Comparison of ENCODE assay signal across 21 mouse cellular contexts in genomic region chr6:136044461-136044860, GRCm38 (mm10).
DNase-seq lines count a peak whose midpoint lies in the region; ATAC-seq and TF ChIP-seq lines count a peak whose summit lies in the region.
"Had no signal": no experiment of that assay in that cellular context is flagged by ENCODE, and none has a peak within 500 bp of the region (broad histone marks: within the 10 kb centered on the region; RNA-seq: fewer than 3 reads in every experiment).

No protein-coding gene starts in this region.

- 68% methylated on average over 5 of the region's 5 CpGs for WGBS in intestine, embryonic 14.5 days
- WGBS in intestine, embryonic 15.5 days, result 66% methylated on average over 5 of the region's 5 CpGs
- 61% methylated on average over 5 of the region's 5 CpGs for WGBS in lung, embryonic 14.5 days

- H3K27ac ChIP-seq in intestine, embryonic 14.5 days (ENCODE audit: low read depth), result no peak overlapping the region
- H3K27ac ChIP-seq in intestine, embryonic 15.5 days, result no peak overlapping the region
- no peak overlapping the region for H3K27ac ChIP-seq in lung, embryonic 14.5 days (ENCODE audit: low read depth)

- no peak for TF ChIP-seq CTCF in lung, embryonic 14.5 days (IDR thresholded peaks at IDR 0.05; ENCODE audit: low read depth)

- H3K36me3 ChIP-seq in intestine, embryonic 14.5 days (ENCODE audit: control insufficient read depth, insufficient read depth, low read length), result no peaks in the 10 kb centered on the region
- no peaks in the 10 kb centered on the region for H3K36me3 ChIP-seq in intestine, embryonic 15.5 days
- no peaks in the 10 kb centered on the region for H3K36me3 ChIP-seq in lung, embryonic 14.5 days (ENCODE audit: insufficient read depth)
- H3K36me3 ChIP-seq: G1E had no signal

- ATAC-seq in intestine, embryonic 14.5 days (replicated peaks; ENCODE audit: low FRiP score, low TSS enrichment, low read depth), result no peak
- no peak for ATAC-seq in intestine, embryonic 15.5 days
- no peak for ATAC-seq in lung, embryonic 14.5 days (ENCODE audit: insufficient read depth)
- ATAC-seq: activated CD4-positive, CD25-positive, alpha-beta regulatory T cell, adult 4 months; CD4-positive, CD25-positive, alpha-beta regulatory T cell, adult 4 months; Patski had no signal

- H3K9ac ChIP-seq in intestine, embryonic 14.5 days (ENCODE audit: low read length), result no peak overlapping the region
- no peak overlapping the region for H3K9ac ChIP-seq in intestine, embryonic 15.5 days
- H3K9ac ChIP-seq in lung, embryonic 14.5 days, result no peak overlapping the region

- intact Hi-C loops in heart, postnatal 10 days (cut with DNase I), result no loop called here

- DNase-seq in heart, adult 11 months, result peak; percentile 61
- no peak for DNase-seq in heart, postnatal 10 days
- DNase-seq in intestine, embryonic 14.5 days (ENCODE audit: low spot score), result peak; percentile 25
- peak; percentile 5 for DNase-seq in lung, embryonic 14.5 days
- DNase-seq in lung, postnatal 36 days, result no peak
- DNase-seq: adrenal gland, adult 2 months; adrenal gland, adult 8-10 months; adrenal gland, postnatal 10 days; adrenal gland, postnatal 14 days; adrenal gland, postnatal 25 days; adrenal gland, postnatal 36 days; B cell, adult 2 months; cerebellum, adult 11 months; cerebellum, adult 11-12 months; cerebellum, adult 18-20 months had no signal

- no peaks in the 10 kb centered on the region for H3K4me1 ChIP-seq in intestine, embryonic 14.5 days (replicated peaks; ENCODE audit: control insufficient read depth, insufficient read depth, low read length)
- no peaks in the 10 kb centered on the region for H3K4me1 ChIP-seq in intestine, embryonic 15.5 days (replicated peaks)
- no peaks in the 10 kb centered on the region for H3K4me1 ChIP-seq in lung, embryonic 14.5 days (ENCODE audit: insufficient read depth)

- no peak overlapping the region for H3K4me3 ChIP-seq in intestine, embryonic 14.5 days (ENCODE audit: low read depth, low read length)
- no peak overlapping the region for H3K4me3 ChIP-seq in intestine, embryonic 15.5 days (replicated peaks)
- H3K4me3 ChIP-seq in lung, embryonic 14.5 days (ENCODE audit: low read depth, low read length), result no peak overlapping the region

- no peak overlapping the region for H3K4me2 ChIP-seq in intestine, embryonic 14.5 days (ENCODE audit: low read length)
- no peak overlapping the region for H3K4me2 ChIP-seq in intestine, embryonic 15.5 days (replicated peaks)
- H3K4me2 ChIP-seq in lung, embryonic 14.5 days, result no peak overlapping the region

- no peaks in the 10 kb centered on the region for H3K27me3 ChIP-seq in intestine, embryonic 14.5 days (replicated peaks; ENCODE audit: control insufficient read depth, insufficient read depth, low read length)
- no peaks in the 10 kb centered on the region for H3K27me3 ChIP-seq in intestine, embryonic 15.5 days (replicated peaks)
- H3K27me3 ChIP-seq in lung, embryonic 14.5 days (ENCODE audit: insufficient read depth, low read length), result no peaks in the 10 kb centered on the region
- H3K27me3 ChIP-seq: CH12.LX, Patski had no signal

- no peaks in the 10 kb centered on the region for H3K9me3 ChIP-seq in intestine, embryonic 14.5 days (ENCODE audit: control insufficient read depth, low read length)
- H3K9me3 ChIP-seq in intestine, embryonic 15.5 days, result no peaks in the 10 kb centered on the region
- H3K9me3 ChIP-seq in lung, embryonic 14.5 days (ENCODE audit: low read depth, low read length), result no peaks in the 10 kb centered on the region

Comparison
In these comparisons a context has a peak if more than half of its experiments do, and no peak if none do; other contexts are left out.
1. DNase-seq: peak in heart, adult 11 months (single experiment), intestine, embryonic 14.5 days (single experiment) and lung, embryonic 14.5 days (single experiment); none in heart, postnatal 10 days (0 of 2) and lung, postnatal 36 days (single experiment).